Mouse (Mus musculus) lung, postnatal 36 days (tissue): Measurements from ENCODE around the gene Etv1.

Source experiments
- DNase-seq: peaks from one replicate; pipeline ENCODE4 v3.0.0; 2022; ENCODE audit warnings: mixed read lengths

Gene Etv1

GRCm38 (mm10) chr12:38779186-38779777 is at the start of gene Etv1:
TSS of gene Etv1 (plus strand) at chr12:38779380.
- peak; percentile 62 for DNase-seq

GRCm38 (mm10) chr12:38729661-38730060 is 49.5 kb upstream of the Etv1 start:
- no peak for DNase-seq

GRCm38 (mm10) chr12:38730791-38731190 is 48.4 kb upstream of the Etv1 start:
- no peak for DNase-seq

- DNase-seq: no peak
Observed at GRCm38 (mm10) chr12:38759322-38759721, 19.9 kb upstream of the Etv1 start.

GRCm38 (mm10) chr12:38777316-38777715 is 1.9 kb upstream of the Etv1 start:
- DNase-seq: peak; percentile 52

GRCm38 (mm10) chr12:38777957-38778298 is 1.3 kb upstream of the Etv1 start:
- no peak for DNase-seq

- DNase-seq: peak; percentile 92
Observed at GRCm38 (mm10) chr12:38778299-38779075, 693 bp upstream of the Etv1 start.

GRCm38 (mm10) chr12:38780006-38780954 is 1.1 kb downstream of the Etv1 start:
- DNase-seq: peak; percentile 72

GRCm38 (mm10) chr12:38780955-38781304 is 1.8 kb downstream of the Etv1 start:
- peak; percentile 38 for DNase-seq

- no peak for DNase-seq
Observed at GRCm38 (mm10) chr12:38781686-38782085, 2.5 kb downstream of the Etv1 start.

GRCm38 (mm10) chr12:38783291-38783690 is 4.1 kb downstream of the Etv1 start:
- no peak for DNase-seq

GRCm38 (mm10) chr12:38784221-38784620 is 5.0 kb downstream of the Etv1 start:
- DNase-seq: no peak

GRCm38 (mm10) chr12:38786571-38786970 is 7.4 kb downstream of the Etv1 start:
- DNase-seq: no peak

- no peak for DNase-seq
Observed at GRCm38 (mm10) chr12:38787704-38788103, 8.5 kb downstream of the Etv1 start.

- peak; percentile 74 for DNase-seq
Observed at GRCm38 (mm10) chr12:38788621-38789020, 9.4 kb downstream of the Etv1 start.

- DNase-seq: no peak
Observed at GRCm38 (mm10) chr12:38789789-38790355, 10.7 kb downstream of the Etv1 start.

GRCm38 (mm10) chr12:38793076-38793475 is 13.9 kb downstream of the Etv1 start:
- peak; percentile 32 for DNase-seq

GRCm38 (mm10) chr12:38793697-38794096 is 14.5 kb downstream of the Etv1 start:
- no peak for DNase-seq

- no peak for DNase-seq
Observed at GRCm38 (mm10) chr12:38807031-38807430, 27.9 kb downstream of the Etv1 start.

GRCm38 (mm10) chr12:38812392-38812791 is 33.2 kb downstream of the Etv1 start:
- DNase-seq: no peak

GRCm38 (mm10) chr12:38814010-38814786 is 35.0 kb downstream of the Etv1 start:
- DNase-seq: peak; percentile 3

GRCm38 (mm10) chr12:38816235-38816634 is 37.1 kb downstream of the Etv1 start:
- no peak for DNase-seq
